Mouse (Mus musculus): Measurements from ENCODE around the gene Gm14403.
A peak's percentile ranks its signal among the peaks of the same experiment; 100 is the strongest.
"Not testable (repeated sequence)": the region's sequence is repeated elsewhere in the genome, so short reads cannot be mapped to it uniquely, and the experiment has no call there.

The Gm14403 gene

GRCm38 (mm10) chr2:177498067-177498466 lies at the start of gene Gm14403:
Gene Gm14403 (plus strand): TSS chr2:177498215.
- peak; percentile 69 for DNase-seq

DNA sequence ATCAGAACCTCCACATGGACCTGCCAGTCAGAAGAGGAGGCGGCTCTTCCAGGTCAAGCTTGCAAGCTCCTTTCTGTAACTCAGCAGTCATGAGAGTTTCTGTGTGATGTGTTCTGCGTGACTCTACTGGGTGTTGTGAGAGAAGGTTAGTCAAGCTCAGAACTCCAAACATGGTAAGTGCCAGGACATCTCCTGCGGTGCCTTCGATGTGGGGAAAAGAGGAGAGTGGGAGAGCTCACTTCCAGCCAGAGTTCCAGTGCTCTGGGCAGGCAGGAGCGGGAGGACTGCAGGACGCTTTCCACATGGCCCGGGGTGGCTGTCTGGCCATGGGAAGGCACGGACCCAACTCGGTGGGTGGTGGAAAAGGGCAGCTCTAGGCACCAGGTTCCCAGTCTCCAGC lies 33.3 kb upstream of the Gm14403 start, which contains the start of gene Zfp970:
TSS of gene Zfp970 (plus strand) at position 58 of the 400 bp plus-strand sequence.
- peak; percentile 67 for DNase-seq

DNA sequence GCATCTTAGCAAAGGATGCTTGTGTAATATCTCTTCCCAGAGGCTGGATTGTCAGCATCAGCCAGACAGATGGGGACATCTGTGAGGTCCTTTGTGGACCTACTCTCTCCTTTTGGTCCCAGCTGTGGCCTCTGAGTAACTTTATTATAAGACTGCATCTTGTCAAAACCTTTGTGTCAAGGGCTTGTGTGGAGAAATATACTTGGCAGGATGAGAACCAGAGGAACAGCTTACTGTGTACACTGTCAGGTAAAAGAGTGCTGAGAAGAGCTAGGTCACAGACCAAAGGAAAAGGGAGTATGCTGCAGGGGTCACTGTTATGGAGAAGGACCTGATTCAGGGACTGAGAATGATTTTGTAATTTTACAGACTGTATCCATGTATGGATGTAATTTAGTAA lies 29.8 kb upstream of the Gm14403 start:
- not testable (repeated sequence) for DNase-seq

- DNase-seq = not testable (repeated sequence)
Observed at GRCm38 (mm10) chr2:177472261-177472660, 25.8 kb upstream of the Gm14403 start.

DNA sequence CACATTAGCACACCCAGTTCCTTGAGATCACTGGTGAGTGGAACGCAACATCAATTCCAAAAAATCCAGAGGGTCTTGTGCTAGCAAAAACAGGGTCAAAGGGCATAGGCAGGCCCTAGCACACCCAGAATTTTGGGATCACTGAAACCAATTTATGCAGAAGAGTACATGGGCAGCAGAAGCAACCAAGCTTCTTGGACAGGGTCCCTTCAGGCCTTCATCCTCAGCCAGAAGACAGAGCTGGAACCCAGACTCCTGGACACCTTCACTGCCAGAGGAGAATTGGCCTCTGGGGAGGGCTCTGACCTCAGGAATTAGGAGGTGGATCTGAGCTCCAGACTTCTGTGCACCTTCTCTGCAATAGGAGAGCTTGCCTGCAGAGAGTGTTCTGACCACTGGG lies 16.0 kb upstream of the Gm14403 start:
- DNase-seq = not testable (repeated sequence)

- DNase-seq = not testable (repeated sequence)
Observed at GRCm38 (mm10) chr2:177483238-177483948, 14.6 kb upstream of the Gm14403 start.

DNA sequence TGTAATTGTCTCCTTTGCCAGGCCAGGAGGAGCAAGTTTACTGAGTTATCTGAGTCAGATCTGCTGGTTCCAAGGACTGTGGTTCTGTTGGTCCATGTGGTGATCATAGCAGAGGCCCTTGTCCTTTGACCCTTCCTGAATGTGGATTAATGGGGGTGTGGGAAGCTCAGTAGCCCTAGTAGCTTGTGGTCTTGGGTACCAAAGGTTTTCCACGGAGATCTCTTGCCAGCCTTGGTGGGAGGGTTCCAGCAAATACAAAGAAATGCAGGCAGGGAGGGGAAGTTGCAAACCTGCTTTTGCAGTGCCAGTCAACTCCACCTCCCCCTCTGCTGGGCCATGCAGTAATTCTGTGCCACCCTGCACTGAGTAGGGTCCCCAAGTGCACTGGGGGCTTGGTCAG lies 1.2 kb downstream of the Gm14403 start:
- not testable (repeated sequence) for DNase-seq

DNA sequence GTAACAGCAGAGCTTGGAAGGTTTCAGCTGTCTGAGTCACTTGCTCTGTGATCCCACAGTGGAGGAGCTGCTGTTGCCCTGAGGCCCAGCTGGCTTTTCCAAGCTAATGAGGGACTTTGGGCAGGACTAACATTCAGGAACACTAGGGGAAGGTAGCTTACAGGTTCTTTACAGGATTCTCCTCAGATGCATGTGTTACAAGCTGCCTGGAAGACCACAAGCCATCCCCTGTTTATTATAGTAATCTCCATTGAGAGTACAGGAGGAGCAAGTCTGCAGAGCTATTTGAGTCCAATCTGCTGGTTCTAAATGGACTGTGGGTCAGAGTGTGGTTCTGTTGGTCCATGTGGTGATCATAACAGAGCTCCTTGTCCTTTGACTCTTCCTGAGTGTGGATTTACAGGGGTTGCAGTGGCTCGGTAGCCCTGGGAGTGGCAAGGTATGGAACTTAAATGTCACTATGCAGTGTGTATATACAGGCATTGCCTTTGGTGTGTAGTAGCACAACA lies 7.2 kb downstream of the Gm14403 start:
- DNase-seq = not testable (repeated sequence)

- not testable (repeated sequence) for DNase-seq
Observed at GRCm38 (mm10) chr2:177511381-177511780, 13.4 kb downstream of the Gm14403 start.

- DNase-seq = not testable (repeated sequence)
Observed at GRCm38 (mm10) chr2:177511972-177512371, 14.0 kb downstream of the Gm14403 start.

- not testable (repeated sequence) for DNase-seq
Observed at GRCm38 (mm10) chr2:177513991-177514479, 16.0 kb downstream of the Gm14403 start.

DNA sequence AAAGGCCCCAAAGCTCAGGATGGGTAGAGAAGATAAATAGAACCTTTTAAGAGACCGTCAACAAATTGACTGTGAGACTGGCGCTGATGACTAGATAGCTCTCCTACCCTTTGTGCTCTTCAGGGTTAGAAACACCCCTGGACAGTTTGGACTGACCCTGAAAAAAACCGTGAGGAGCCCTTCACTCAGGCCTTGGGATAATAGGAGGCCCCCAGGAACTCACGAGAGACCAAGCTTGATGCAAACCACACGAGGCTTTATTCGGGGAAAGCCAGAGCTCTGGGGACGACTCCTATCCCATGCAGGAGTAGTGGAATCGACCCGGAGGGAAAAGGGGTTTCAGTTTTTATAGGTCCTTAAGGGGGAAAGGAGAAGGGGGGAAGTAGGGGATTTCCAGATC lies 19.7 kb downstream of the Gm14403 start:
- DNase-seq = not testable (repeated sequence)

DNA sequence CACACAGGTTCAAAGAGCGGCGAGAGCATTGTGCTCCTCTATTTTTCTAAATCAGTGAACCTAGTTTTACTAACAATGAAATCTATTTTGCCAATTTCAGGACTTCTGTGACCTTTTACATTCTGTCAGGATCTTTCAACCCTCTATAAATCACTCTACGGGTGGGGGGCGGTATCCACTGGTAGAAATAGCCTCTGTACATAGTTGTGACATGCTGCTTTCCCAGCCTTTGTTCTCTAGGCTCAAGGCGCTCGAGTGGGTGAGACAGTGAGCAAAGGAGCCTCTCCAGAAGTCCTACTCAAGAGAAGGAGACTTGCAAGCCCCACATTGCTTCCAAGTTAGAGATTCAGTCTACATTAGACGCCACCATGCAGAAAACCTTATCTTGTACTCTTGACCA lies 20.3 kb downstream of the Gm14403 start:
- not testable (repeated sequence) for DNase-seq

DNA sequence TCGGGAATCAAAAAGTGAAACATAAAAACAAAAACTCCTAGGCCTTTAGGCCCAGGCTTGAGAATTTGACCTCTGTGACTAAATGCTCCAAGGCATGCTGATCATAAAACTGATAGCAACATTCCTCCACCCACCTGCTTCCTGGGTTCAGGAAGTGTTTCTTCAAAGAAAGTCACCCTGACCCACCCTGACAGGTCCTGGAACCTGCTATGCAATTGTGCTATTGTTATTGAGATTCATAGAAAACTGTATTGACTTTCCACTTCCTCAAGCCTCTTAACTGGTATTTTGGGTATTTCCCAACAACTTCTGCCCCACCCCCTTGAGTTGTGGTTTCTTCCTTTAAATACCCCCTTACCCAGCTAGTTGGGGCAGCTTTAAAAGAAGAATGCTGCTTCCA lies 20.9 kb downstream of the Gm14403 start:
- DNase-seq = not testable (repeated sequence)

DNA sequence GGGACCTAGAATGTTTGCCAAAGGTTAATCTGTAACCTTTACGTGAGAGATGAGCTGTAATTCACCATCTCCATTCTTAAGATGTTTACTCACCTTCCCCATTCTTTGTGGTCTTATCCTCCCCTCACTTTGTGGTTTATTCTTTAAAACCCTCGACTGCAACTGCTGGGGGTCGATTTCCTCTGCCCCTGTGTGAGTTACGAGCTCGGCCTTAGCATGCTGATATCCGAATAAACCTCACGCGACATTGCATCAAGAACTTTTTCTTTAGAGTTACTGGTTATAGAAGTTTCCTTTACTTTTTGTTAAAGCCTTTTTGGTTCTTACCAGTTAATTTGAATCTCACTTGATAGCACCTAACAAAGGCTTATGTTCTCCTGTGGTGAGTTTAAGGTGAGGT lies 22.0 kb downstream of the Gm14403 start:
- DNase-seq = no peak

GRCm38 (mm10) chr2:177523061-177523460 lies 25.0 kb downstream of the Gm14403 start:
- DNase-seq = no peak

DNA sequence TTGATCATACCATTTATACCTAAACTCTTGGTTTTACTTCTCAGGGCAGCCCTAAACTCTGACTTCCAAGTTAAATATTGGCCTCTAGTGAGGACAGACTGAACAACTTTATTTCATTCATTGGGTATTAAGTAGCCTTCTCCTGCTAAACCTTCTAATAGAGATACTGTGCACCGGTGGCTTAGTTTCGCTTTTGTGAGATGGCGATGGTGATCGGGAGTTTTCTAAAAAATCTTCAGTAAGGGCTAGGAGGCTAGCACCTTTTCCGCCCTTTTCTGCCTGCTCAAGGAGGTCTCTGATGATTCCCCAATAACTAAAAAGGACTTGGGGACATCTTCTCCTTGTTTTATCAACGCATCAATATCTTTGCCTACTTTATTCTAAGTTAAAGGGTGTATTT lies 25.7 kb downstream of the Gm14403 start:
- not testable (repeated sequence) for DNase-seq

DNA sequence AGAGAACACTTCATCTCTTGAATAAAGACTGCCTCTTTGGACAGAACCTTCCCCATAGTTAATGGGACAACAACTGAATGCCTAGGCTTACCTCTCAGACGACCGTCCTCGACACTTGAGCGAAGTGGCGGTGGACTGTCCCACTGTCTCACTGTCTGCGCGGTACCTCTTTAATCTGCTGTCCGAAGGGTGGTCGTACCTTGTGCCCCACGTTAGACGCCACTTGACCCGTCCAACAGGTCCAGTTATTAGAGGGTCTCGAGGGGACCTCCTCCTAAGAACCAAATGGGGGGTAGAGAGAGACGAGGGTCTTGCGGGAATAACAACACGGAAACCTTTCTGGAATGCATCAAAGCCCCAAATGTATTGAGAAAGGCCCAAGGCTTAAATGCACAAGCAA lies 26.2 kb downstream of the Gm14403 start:
- DNase-seq = not testable (repeated sequence)

DNA sequence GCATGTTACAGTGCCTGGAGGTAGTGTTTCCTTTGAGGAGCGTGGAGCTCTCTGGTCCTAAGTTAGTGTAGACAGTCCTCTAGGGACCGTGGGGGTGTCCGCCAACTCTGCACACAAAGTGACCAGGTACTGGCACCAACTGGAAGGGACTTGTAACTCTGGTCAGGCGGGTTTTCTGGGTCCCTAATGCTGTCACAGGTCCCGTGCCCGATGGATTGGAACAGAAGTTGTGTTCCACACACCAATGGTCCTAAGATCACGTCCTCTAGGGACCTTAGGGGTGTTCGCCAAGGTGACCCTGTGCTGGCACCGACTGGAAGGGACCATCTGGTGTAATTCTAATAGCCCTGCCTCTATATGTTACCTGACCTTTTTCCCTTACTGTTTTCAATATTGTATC lies 37.9 kb downstream of the Gm14403 start:
- no peak for DNase-seq

- DNase-seq = not testable (repeated sequence)
Observed at GRCm38 (mm10) chr2:177537141-177537540, 39.1 kb downstream of the Gm14403 start.

DNA sequence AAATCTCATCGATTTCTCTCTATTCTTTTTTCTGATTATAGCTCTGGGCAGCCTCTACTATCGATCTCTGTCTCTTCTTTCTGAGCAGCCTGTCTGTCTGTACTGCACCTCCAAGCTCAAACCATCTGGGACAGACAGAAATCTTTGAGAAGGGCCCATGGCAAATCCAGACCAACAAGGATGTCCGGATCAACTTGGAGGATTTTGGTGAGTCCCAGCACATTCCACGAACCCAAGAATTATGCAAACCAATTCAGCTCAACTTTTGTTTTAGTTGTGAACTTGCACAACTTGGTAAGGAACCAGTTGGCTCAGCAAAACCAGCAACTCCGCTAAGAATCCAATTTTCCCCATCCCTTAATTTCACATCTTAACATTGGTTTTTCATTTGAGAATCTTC lies 39.7 kb downstream of the Gm14403 start:
- DNase-seq = not testable (repeated sequence)

- not testable (repeated sequence) for DNase-seq
Observed at GRCm38 (mm10) chr2:177555261-177555660, 57.2 kb downstream of the Gm14403 start.
